Mouse (Mus musculus): ENCODE measurements around the gene Glis1. TPM values are rescaled to one million over a fixed set of nuclear protein-coding genes. Genes with fewer than 3 reads are reported as not detected.

The Glis1 gene
- total RNA-seq, 2 experiments from 2014 or later: 4.8 to 4.9 TPM

DNA sequence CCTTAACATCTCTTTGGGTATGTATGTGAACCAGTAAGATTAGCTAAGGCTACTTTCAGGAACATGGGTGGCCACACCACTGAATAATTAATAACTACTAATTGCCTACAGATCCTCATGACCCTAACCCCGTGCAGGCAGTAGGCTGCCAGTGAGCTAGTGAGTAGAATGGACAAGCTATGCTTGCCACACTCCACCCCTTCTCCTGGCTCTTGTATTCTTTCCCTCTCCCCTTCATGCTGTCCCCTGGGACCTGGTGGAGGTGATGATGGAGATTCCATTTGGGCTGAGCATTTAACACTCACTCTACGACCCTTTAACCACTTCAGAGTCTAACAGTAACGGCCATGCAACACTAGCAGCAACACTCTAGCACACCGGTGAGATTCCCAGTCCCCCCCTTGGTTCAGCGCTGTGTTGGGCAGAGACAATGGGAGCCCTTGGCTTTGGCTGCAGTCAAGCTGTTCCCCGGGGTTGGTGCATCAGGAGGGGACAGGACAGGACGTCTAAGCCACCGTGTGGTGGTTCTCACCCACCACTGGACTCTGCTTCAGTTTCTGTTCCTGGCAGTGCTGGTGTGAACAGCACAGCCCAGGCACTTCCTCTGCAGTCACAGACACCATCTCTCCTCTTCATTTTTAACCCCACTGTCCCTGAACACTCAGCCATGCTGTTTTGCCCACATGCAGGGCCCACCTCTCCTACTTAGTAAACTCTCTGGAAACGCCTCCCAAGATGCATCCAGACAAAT, 246.9 kb downstream of the Glis1 start:
- DNase-seq (ENCODE audit: low spot score in 2 of 2): no peak

DNA sequence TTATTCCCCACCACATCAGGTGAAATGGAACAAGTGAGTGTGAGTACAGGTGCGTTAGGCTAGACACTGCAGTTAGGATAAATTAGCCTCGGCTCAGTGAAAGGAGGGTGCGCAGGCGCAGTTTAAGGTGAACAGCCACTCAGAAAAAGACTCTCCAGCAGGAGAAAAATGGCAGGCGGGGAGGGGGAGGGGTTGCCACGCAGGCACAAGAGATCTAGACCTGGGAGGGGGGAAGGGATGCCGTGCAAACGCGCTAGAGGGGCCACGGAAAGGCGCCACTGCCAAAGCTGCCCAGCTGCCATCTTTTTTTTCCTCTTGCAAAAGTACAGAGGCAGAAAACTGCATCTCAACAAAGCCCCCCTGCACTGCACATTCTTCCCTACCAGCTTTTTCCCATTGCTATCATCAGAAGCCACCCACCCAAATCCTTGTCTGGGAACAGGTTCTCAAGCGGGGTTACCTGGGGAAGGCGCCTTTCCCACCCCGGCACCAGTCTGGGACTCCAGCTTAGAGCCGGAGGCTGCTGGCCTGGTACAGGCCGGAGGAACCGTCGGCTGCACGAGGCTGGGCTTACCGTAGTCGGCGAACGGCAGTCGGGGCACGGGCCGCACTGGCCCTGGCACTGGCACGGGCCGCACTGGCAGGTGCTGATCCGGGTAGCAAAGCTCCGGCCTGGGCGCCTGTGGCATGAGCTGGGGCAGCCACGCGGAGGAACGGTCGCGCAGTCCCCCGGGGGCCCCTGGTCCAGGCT, 248.8 kb downstream of the Glis1 start:
- DNase-seq (ENCODE audit: low spot score in 2 of 2): no peak

DNA sequence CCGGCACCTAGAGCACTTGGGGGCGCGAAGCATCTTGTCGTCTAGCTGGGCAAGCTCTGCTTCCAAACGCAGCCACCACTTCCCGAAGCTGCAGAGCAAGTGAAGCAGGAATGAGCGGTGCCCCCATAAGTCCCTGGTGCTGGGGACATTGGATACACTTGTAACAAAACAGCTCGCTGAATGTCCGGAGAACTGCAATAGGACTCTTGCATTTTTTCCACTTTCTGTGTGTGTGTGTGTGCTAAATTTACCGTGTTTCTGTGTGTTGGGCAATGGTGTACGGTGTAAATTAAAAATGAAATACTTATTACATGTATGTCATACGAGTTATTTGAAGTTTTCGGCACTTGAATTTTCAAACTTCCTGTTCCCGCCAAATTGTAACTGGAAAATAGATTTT, 249.7 kb downstream of the Glis1 start, which contains the start of gene Dmrtb1:
Dmrtb1 (minus strand) TSS at position 101 of the 400 bp plus-strand sequence.
- no peak for DNase-seq (ENCODE audit: low spot score in 2 of 2)

Small RNA genes within 50 kb of the gene (microRNA-seq; reads per million reads assigned to microRNA genes)
- gene Gm24804: not detected

Other genes with a start within 250 kb of the Glis1 start
- under 1 TPM in 1 of 2 experiments, not detected in 1; 0.34 TPM for gene Ldlrad1, start 225.4 kb upstream of the Glis1 start, total RNA-seq (2021)
- gene Lrrc42, start 181.1 kb upstream of the Glis1 start, total RNA-seq (2021): 10 to 100 TPM; 25.2 to 26.5 TPM
- 10 to 100 TPM; 27.3 to 28.9 TPM for gene Hspb11, start 181.0 kb upstream of the Glis1 start, total RNA-seq (2021)
- not detected for gene Dio1, start 127.4 kb upstream of the Glis1 start, total RNA-seq (2021)
- gene Yipf1, start 120.2 kb upstream of the Glis1 start, total RNA-seq (2021): 10 to 100 TPM; 20.2 to 24.8 TPM
- 10 to 100 TPM; 11.5 TPM for gene Ndc1, start 66.8 kb upstream of the Glis1 start, total RNA-seq (2021)
- gene Dmrtb1, start 249.6 kb downstream of the Glis1 start, total RNA-seq (2021): not detected